Mouse (Mus musculus): ENCODE measurements around the gene Ncoa1. TPM values are rescaled to one million over a fixed set of nuclear protein-coding genes. Genes with fewer than 3 reads are reported as not detected.

Gene Ncoa1
- polyA plus RNA-seq, 1 experiment from 2014 or later: 2.3 TPM

DNA sequence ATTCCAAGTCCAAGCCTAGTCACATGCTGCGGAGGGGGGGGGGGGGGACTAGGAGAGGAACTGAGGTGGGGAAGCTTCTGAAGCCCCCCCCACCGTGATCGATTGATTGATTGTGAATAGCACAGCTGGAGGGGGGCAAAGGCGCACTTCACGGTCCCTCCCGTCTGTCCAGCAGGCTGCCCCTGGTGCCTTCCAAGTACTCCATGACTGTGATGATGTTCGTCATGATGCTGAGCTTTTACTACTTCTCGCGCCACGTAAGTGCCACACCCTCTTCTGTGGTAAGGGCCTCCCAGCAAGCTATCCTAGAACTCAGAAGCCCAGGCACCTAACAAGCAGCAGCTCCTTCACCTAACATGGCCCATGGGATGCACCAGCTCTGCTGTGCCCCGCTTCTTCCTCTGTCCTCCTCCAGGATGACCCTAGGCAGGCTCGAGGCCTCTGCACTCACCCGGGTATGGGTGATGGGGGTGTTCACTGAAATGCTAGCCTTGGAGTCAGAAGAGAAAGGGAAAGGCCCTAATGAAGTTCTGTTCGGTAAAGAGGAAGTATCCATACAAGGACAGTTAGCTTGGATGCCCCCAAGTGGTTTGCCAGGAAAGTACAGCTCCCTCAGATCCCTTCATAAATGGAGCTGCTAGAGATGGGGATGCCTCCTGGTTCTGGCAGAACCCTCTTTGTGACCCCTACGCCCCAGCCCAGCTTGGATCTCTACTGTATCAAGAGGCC lies 268.4 kb downstream of the Ncoa1 start:
- Histone ChIP-seq H3K36me3 (peaks cover 82% of the 10 kb centered on the region), H3K27ac (replicated peaks) (no peak overlapping the region), H3K4me1 (0 out of 2 replicates have a peak, but pooled peaks cover 2% of the 10 kb centered on the region), H3K27me3 (ENCODE audit: low read depth, poor library complexity, severe bottlenecking) (no peaks in the 10 kb centered on the region), H3K4me3 (no peak overlapping the region), H3K9me3 (replicated peaks) (no peaks in the 10 kb centered on the region)
- WGBS: 80% methylated on average over 15 of the region's 15 CpGs
- DNase-seq (ENCODE audit: low spot score): no peak

DNA sequence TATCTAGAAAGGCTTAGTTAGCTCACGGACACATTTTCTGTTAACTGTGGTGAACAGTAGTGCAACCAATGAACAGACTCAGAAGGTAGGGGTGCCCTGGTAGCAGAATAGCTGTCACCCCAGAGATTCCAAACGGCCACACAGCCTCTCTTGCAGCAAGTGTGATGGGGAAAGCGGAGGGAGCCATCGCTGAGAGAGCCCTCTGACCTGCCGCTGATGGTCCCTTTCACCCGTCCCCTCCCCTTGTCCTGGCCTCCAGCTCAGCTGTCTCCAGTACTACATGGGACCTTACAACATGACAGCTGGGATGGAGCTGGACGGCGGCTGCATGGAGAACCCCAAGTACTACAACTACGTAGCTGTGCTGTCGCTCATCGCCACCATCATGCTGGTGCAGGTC lies 270.9 kb downstream of the Ncoa1 start:
- H3K36me3 ChIP-seq: peaks cover 63% of the 10 kb centered on the region
- no peaks in the 10 kb centered on the region for H3K27me3 ChIP-seq (ENCODE audit: low read depth, poor library complexity, severe bottlenecking)

DNA sequence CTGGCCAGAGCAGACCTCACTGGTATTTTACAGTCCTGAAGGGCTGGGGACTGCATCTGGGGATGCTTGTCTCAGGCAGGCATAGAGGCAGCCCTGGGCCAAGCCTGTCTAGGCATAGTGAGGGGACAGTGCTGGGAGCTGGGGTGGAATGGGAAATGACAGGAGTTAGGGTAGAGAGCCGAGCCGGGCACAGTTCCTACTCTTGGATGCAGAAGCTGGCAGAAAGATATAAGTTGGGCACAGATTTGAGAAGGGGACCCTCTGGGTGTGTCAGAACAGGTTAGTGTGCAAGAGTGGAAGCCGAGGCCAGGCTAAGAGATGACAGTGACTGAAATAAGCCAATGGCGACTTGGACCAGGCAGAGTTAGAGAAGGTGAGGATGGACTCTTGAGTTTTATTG lies 274.8 kb downstream of the Ncoa1 start:
- H3K36me3 ChIP-seq: peaks cover 39% of the 10 kb centered on the region
- no peak overlapping the region for H3K27ac ChIP-seq (replicated peaks)
- peaks cover 5% of the 10 kb centered on the region; the same call in 1 of the 2 replicates for H3K4me1 ChIP-seq
- no peak for DNase-seq (ENCODE audit: low spot score)
- no peaks in the 10 kb centered on the region for H3K9me3 ChIP-seq (replicated peaks)
- no peak overlapping the region for H3K4me3 ChIP-seq
- H3K27me3 ChIP-seq (ENCODE audit: low read depth, poor library complexity, severe bottlenecking): no peaks in the 10 kb centered on the region
- WGBS: 90% methylated on average over 4 of the region's 4 CpGs

More for the DNA sequence above, 270.9 kb downstream of the Ncoa1 start:
- Histone ChIP-seq H3K4me1 (no peaks in the 10 kb centered on the region), H3K9me3 (replicated peaks) (no peaks in the 10 kb centered on the region), H3K4me3 (no peak overlapping the region), H3K27ac (replicated peaks) (no peak overlapping the region)
- DNase-seq (ENCODE audit: low spot score): no peak
- 94% methylated on average over 11 of the region's 11 CpGs for WGBS

DNA sequence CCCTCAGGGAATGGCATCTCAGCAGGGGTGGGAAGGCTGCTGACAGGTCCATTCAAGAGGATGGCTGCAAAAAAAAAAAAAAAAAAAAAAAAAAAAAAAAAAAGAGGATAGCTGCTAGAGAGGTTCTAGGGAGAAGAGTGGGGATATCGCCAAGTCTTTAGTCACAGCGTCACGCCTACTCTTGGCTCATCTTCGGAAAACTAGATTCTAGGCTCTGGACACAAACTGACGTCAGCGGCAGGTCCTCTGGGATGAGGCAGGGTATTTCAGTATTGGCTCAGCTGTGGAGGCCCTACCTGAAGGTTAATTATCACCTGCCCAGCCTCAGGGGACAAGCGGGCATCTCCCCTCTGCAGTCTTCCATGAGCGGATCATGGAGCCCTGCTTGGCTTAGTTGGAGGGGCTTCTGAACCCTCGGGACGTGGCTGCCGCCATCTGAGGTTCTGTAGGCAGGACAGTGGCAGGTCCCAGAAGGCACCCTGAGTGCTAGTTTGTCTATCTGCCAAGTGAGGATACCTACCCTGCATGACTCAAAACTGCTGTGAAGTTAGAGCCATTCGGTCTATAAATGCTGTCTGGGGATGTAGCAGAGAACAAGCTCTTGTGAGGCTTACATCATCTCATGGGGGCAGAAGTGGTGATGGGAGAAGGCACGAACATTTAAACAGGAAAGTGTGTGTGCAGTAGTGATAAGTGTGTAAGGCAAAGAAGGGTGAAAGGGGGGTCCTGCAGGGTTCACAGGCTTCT lies 275.4 kb downstream of the Ncoa1 start:
- Histone ChIP-seq H3K4me3 (no peak overlapping the region), H3K27ac (replicated peaks) (no peak overlapping the region), H3K36me3 (peaks cover 34% of the 10 kb centered on the region), H3K9me3 (replicated peaks) (no peaks in the 10 kb centered on the region), H3K4me1 (peaks cover 5% of the 10 kb centered on the region; the same call in 1 of the 2 replicates), H3K27me3 (ENCODE audit: low read depth, poor library complexity, severe bottlenecking) (no peaks in the 10 kb centered on the region)
- DNase-seq (ENCODE audit: low spot score): no peak
- WGBS: 93% methylated on average over 13 of the region's 13 CpGs

DNA sequence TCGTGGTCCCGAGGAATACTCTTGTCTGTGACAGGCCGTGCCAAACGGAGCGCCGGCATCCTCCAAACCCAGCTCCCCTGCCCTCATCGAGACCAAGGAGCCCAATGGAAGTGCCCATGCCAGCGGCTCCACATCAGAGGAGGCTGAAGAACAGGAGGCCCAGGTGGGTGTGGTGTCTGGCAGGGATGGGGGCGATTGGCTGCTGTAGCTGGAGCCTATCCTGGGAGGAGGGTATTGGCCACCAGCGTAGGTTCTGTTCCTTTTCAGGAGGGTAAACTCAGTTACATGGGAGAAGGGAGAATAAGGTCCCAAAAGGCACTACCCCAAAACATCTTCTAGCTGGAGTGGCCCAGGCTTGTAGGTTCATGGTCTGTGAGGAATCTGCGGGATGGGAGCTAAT lies 277.7 kb downstream of the Ncoa1 start:
- peaks cover 12% of the 10 kb centered on the region; the same call in 1 of the 2 replicates for H3K4me1 ChIP-seq
- no peak overlapping the region for H3K27ac ChIP-seq (replicated peaks)
- 94% methylated on average over 11 of the region's 11 CpGs for WGBS
- DNase-seq (ENCODE audit: low spot score): no peak
- no peaks in the 10 kb centered on the region for H3K9me3 ChIP-seq (replicated peaks)
- H3K27me3 ChIP-seq (ENCODE audit: low read depth, poor library complexity, severe bottlenecking): no peaks in the 10 kb centered on the region
- H3K4me3 ChIP-seq: no peak overlapping the region
- H3K36me3 ChIP-seq: peaks cover 14% of the 10 kb centered on the region; the same call in 1 of the 2 replicates

DNA sequence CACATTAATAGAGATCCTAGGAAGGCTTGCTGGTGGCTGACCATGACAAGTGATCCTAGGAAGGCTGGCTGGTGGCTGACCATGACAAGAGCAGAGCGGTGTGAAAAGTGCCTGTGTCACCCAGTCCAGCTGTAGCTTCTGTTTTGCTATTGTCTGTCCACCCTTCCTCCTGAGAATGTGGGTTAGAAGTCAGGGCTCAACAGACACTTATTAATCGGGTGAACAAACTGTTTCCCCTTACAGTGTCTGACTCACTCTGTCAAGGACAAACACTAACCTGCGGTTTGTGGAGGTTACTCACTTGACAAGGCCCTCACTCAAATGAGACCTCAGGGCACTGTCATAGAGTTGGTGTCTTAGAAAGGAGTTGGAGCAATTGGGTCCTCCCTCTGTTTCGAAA lies 278.3 kb downstream of the Ncoa1 start:
- H3K4me1 ChIP-seq: peaks cover 12% of the 10 kb centered on the region; the same call in 1 of the 2 replicates
- no peaks in the 10 kb centered on the region for H3K9me3 ChIP-seq (replicated peaks)
- H3K36me3 ChIP-seq: peaks cover 14% of the 10 kb centered on the region; the same call in 1 of the 2 replicates
- no peak overlapping the region for H3K4me3 ChIP-seq
- no peak overlapping the region for H3K27ac ChIP-seq (replicated peaks)
- no peaks in the 10 kb centered on the region for H3K27me3 ChIP-seq (ENCODE audit: low read depth, poor library complexity, severe bottlenecking)
- WGBS: 92% methylated on average over 4 of the region's 4 CpGs
- no peak for DNase-seq (ENCODE audit: low spot score)

Other genes with a start within 250 kb of the Ncoa1 start
- 5.9 and 6.2 TPM in 2 replicates for gene Ptrhd1, start 243.2 kb downstream of the Ncoa1 start, polyA plus RNA-seq (2016; fragmentation: Nextera tagmentation; extraction: Ambion mirVana)
- 21.6 and 23.5 TPM in 2 replicates for gene Cenpo, start 242.9 kb downstream of the Ncoa1 start, polyA plus RNA-seq (2016; fragmentation: Nextera tagmentation; extraction: Ambion mirVana)
- gene Itsn2, start 115.5 kb upstream of the Ncoa1 start, polyA plus RNA-seq (2016; fragmentation: Nextera tagmentation; extraction: Ambion mirVana): 12.3 and 13.3 TPM in 2 replicates
- gene Gm3625, start 115.7 kb upstream of the Ncoa1 start, polyA plus RNA-seq (2016; fragmentation: Nextera tagmentation; extraction: Ambion mirVana): not detected in 2 replicates